Mouse (Mus musculus) spleen, postnatal 36 days (tissue): ENCODE measurements around the gene Smcp.

Experiments
- DNase-seq, 2 experiments: peaks; one replicate each; pipeline ENCODE4 v3.0.0; 2022; ENCODE audit warnings: low spot score in 2 of 2, mixed read lengths in 1 of 2

The Smcp gene

GRCm38 (mm10) chr3:92588858-92589257, at the start of gene Smcp:
Smcp (minus strand) TSS chr3:92588997.
- no peak for DNase-seq

GRCm38 (mm10) chr3:92638653-92638991, 49.8 kb upstream of the Smcp start:
- DNase-seq: no peak

- DNase-seq: no peak
These were observed 49.2 kb upstream of the Smcp start for GRCm38 (mm10) chr3:92637745-92638652.

- no peak for DNase-seq
These were observed 32.8 kb upstream of the Smcp start, which contains the start of gene Lce6a for GRCm38 (mm10) chr3:92621560-92621959. Lce6a (minus strand) TSS chr3:92621660.

- DNase-seq: no peak
These were observed 21.0 kb upstream of the Smcp start for GRCm38 (mm10) chr3:92609804-92610203.

GRCm38 (mm10) chr3:92607392-92607791, 18.6 kb upstream of the Smcp start, which contains the start of gene 2210017I01Rik:
2210017I01Rik (minus strand) TSS chr3:92607492.
- DNase-seq: no peak

- no peak for DNase-seq
These were observed 13.4 kb upstream of the Smcp start for GRCm38 (mm10) chr3:92602169-92602568.

GRCm38 (mm10) chr3:92600456-92600855, 11.7 kb upstream of the Smcp start:
- DNase-seq: no peak

- no peak for DNase-seq
These were observed 11.2 kb upstream of the Smcp start for GRCm38 (mm10) chr3:92599973-92600372.

- no peak for DNase-seq
These were observed 9.6 kb upstream of the Smcp start for GRCm38 (mm10) chr3:92598429-92598828.

- DNase-seq: no peak
These were observed 1.6 kb downstream of the Smcp start for GRCm38 (mm10) chr3:92587190-92587589.

- DNase-seq: no peak
These were observed 3.7 kb downstream of the Smcp start for GRCm38 (mm10) chr3:92585055-92585454.

- no peak for DNase-seq
These were observed 5.5 kb downstream of the Smcp start for GRCm38 (mm10) chr3:92583164-92583826.

- DNase-seq: no peak
These were observed 9.3 kb downstream of the Smcp start for GRCm38 (mm10) chr3:92579508-92579907.

- no peak for DNase-seq
These were observed 10.0 kb downstream of the Smcp start for GRCm38 (mm10) chr3:92578652-92579413.

- DNase-seq: no peak
These were observed 15.3 kb downstream of the Smcp start, which contains the start of gene Ivl for GRCm38 (mm10) chr3:92573449-92574041. Ivl (minus strand) TSS chr3:92573735.

- DNase-seq: no peak
These were observed 16.2 kb downstream of the Smcp start for GRCm38 (mm10) chr3:92572514-92573155.

- no peak for DNase-seq
These were observed 20.0 kb downstream of the Smcp start for GRCm38 (mm10) chr3:92568752-92569151.

GRCm38 (mm10) chr3:92565418-92565817, 23.4 kb downstream of the Smcp start:
- no peak for DNase-seq

GRCm38 (mm10) chr3:92534411-92534810, 54.4 kb downstream of the Smcp start, which contains the start of gene 2310046K23Rik:
2310046K23Rik (minus strand) TSS chr3:92534511.
- DNase-seq: no peak
